Mouse (Mus musculus): Measurements from ENCODE around the gene Khdrbs1. TPM values are rescaled to one million over a fixed set of nuclear protein-coding genes. Genes with fewer than 3 reads are reported as not detected.

The Khdrbs1 gene
- total RNA-seq (2023) = 72.6 and 77.9 TPM in 2 replicates

DNA sequence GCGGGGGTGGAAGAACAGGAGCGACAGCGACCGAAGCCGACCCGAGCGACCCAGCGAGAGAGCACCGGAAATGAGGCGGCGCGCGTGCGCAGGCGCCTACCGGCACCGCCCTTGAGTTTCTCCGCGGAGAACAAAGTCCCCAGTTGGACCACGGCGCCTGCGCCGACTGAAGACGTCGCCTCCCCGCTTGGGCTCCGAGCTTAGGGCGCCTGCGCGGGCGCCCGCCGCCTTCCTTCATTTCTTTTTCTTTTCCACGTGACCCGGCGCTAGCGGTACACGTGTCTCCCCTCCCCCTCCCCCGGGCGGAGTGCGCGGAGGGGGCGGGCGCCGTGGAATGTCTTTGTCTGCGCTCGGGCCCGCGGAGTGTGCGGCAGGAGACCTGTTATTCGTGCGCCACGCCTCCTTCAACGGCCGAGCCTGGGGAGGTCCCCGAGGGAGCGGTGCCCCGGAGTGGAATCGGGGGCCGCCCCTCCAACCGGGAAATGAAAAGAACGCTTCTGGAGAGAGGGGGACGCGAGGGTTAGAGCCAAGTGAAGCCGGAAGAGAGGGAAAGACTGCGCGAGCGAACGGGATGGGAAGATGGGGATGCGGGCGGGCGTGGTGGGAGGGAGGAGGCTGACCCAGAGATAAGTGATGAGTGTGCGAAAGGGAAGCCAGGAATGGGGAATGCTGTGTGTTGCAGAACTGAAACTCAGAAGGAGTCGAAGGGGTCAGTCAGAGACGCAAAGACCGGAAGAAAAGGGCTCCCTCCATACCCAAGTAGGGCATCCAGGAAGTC is at the start of gene Khdrbs1:
Khdrbs1 (minus strand) TSS at position 72 of the 778 bp plus-strand sequence.

DNA sequence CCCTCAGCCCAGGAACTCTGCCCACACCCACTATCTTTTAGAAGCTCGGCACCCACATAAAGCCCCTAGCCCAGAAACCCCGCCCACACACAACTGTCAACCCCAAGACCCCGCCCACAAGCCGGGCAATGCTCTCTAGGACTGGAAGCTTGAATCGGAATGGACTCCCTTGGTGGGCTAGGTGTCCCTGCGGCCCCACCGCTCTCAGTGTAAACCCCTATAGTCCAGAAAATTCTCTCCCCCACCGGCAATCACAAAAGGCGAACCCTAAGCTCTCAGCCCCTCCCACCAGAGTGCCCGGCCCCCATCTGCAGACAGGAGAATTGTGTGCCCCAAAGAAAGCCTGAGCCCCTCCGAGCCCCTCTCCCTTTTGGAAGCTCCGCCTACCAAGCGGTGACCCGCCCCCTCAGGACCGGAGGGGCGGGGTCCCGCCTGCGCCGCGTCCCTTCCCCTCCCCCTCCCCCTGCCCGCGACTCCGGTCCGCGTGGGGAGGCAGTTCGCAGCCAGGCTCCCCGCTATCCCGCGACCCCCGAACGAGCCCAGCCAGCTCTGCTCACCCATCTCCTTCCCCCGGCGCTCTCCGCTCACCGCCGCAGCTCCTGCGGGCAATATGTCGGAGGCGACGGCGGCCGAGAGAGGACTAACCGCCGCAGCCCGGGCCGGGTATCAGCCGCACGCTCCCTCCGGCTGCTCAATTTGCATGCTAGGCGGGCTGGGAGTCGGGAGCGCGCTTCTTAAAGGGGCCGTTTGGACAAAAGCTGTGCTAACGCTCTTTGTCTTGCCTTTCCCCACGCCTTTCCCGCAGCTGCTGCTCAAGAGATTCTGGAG is 45.7 kb downstream of the Khdrbs1 start, which contains the start of gene Tmem39b:
Tmem39b (minus strand) TSS at position 681 of the 828 bp plus-strand sequence.

DNA sequence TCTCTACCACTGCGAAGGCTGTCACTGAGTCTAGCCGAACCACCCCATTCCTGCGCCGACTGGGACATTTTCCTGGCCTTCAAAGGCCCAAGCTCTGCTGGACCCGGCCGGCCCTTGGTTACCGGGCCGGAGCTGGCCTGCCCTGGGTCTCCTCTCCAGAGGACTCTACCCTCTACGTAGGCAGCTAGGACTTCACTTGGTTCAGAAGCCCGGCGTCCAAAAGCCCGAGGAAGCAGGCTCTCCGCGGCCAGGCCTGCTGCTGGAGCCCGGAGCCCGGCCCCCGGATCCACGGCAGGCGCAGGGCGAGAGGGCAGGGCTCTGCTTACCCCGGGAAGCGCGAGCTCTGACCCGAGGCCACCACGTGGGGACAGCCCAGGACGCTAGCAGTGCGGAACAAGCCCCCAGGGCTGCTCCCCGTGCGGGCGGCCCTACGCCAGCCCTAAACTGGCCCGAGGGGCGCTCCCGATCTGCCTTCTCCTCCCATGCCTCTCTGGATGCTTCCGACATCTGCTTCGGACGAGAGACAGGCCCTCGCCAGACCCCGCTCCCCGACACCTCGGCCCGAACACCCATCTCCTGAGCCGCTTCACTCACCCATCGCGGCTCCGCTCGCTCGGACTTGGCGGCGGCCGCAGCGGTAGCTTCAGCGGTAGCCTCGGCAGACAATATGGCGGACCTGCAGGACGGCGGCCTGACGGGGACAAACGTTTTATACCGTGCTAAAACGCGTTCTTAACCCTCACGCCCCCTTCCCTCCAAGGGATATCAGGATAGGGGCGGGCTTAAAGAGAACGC is 69.8 kb downstream of the Khdrbs1 start, which contains the start of gene Kpna6:
Kpna6 (minus strand) TSS at position 685 of the 795 bp plus-strand sequence.

Other genes starting within 250 kb of the Khdrbs1 start
- gene Marcksl1, start 228.7 kb downstream of the Khdrbs1 start, total RNA-seq (2023) = 109 and 117 TPM in 2 replicates
- 62.8 and 67.8 TPM in 2 replicates for gene Hdac1, start 199.6 kb downstream of the Khdrbs1 start, total RNA-seq (2023)
- 0.28 and 0.82 TPM in 2 replicates for gene Lck, start 168.7 kb downstream of the Khdrbs1 start, total RNA-seq (2023)
- not detected in 2 replicates for gene Fam167b, start 163.8 kb downstream of the Khdrbs1 start, total RNA-seq (2023)
- 52.3 and 53.7 TPM in 2 replicates for gene Eif3i, start 141.7 kb downstream of the Khdrbs1 start, total RNA-seq (2023)
- 72.1 and 72.3 TPM in 2 replicates for gene Tmem234, start 141.6 kb downstream of the Khdrbs1 start, total RNA-seq (2023)
- gene Dcdc2b, start 128.0 kb downstream of the Khdrbs1 start, total RNA-seq (2023) = 1.7 TPM in 1 of 2 replicates, not detected in the other
- 8.0 and 9.0 TPM in 2 replicates for gene Iqcc, start 123.2 kb downstream of the Khdrbs1 start, total RNA-seq (2023)
- gene Ccdc28b, start 118.4 kb downstream of the Khdrbs1 start, total RNA-seq (2023) = 31.0 and 39.4 TPM in 2 replicates
- 31.0 and 36.9 TPM in 2 replicates for gene Txlna, start 101.2 kb downstream of the Khdrbs1 start, total RNA-seq (2023)
- 22.9 and 28.6 TPM in 2 replicates for gene Kpna6, start 69.5 kb downstream of the Khdrbs1 start, total RNA-seq (2023)
- 5.8 and 6.8 TPM in 2 replicates for gene Tmem39b, start 45.5 kb downstream of the Khdrbs1 start, total RNA-seq (2023)
- gene Ptp4a2, start 68.9 kb upstream of the Khdrbs1 start, total RNA-seq (2023) = 141 and 168 TPM in 2 replicates
- 0.29 TPM in 1 of 2 replicates, not detected in the other for gene Spocd1, start 186.9 kb upstream of the Khdrbs1 start, total RNA-seq (2023)
- not detected in 2 replicates for gene Adgrb2, start 242.6 kb upstream of the Khdrbs1 start, total RNA-seq (2023)